Mouse (Mus musculus): ENCODE results near the gene Idua. TPM values are rescaled to one million over a fixed set of nuclear protein-coding genes. Genes with fewer than 3 reads are reported as not detected.

The Idua gene
- total RNA-seq, 2 experiments from 2014 or later, result 8.3 to 9.9 TPM

DNA sequence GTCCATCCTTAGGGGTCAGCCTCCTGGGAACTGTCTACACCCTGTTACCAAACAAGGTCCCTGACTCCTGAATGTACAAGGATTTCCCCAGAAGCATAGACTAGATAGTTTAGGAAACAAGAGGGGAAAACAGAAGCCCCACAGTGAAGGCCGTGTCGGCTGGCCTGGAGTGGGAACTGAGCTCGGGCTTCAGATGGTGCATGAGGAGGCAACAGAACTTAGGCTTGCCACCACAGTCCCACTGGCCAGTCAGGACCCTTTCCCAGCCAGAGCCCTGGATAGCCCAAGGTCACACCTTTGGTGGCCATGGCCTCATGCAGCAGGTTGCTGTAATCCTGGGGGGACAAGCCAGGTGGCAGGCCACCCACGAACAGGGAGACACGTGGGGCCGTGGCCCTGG is 6.8 kb upstream of the Idua start:
- DNase-seq (ENCODE audit: low spot score in 2 of 2), result no peak

DNA sequence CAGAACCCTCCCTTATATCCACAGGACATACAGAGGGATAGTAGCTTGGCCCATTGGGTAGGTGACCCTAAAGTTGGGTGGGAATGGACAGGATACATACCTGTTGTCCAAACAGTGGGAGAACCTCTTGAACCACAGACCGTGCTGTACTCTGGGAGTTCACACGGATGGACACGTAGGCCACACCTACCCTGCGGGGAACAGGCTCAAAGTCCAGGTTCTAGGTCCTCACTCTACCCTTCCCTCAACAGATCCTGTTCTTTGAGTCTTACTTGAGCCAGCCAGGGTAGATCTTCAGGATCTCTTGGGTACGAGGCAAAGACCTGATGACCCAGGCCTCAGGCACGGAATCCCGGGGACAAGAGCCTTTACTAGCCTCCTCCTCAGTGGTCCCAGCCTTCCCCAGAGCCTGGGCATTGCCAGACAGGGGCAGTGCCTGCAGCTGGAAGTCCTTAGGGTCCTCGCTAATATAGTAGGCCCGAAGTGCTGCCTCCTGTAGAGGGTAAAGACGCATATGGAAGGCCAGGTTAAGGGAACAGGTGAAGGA is 5.6 kb upstream of the Idua start:
- no peak for DNase-seq (ENCODE audit: low spot score in 2 of 2)

- no peak for DNase-seq (ENCODE audit: low spot score in 2 of 2)
These were observed 4.8 kb upstream of the Idua start for GRCm38 (mm10) chr5:108655381-108655780.

GRCm38 (mm10) chr5:108655891-108656650 is 4.1 kb upstream of the Idua start:
- no peak for DNase-seq (ENCODE audit: low spot score in 2 of 2)

DNA sequence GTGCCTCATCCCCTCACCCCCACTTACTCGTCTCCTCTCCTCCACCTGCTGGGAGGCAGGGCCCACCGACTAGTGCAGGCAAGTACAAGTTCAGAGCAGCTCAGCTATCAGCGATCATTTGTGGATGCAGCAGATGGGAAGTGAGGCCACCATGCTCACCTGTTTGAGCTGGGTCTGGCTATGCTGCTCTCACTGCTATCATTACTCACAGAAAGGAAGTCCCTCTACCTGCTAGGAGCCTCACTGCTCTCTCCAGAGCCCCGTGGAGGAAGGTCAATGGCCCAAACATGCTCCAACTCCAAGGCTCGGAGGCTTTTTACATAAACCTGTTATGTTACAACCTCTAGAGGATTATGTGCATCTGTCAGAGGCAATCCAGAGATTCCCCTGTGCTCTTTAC is 2.7 kb upstream of the Idua start:
- DNase-seq (ENCODE audit: low spot score in 2 of 2), result no peak

DNA sequence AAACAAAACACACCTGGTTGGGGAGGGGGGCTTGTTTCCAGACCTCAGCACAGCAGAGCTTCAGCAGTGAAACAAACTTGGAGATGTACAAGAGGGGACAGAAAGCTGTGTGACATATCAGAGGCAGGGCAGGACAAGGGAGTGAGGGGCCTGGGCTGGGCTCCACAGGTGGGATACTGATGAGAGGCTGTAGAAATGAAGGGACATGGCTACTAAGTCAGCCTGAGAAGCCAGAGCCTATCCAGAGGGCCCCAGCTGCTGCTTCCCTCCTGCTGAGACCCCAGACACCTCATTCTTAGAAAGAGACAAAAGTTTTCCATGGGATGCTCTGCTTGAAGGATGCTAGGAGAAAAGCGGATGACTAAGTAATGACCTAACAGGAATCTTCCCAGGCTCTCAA is 1.5 kb upstream of the Idua start:
- no peak for DNase-seq (ENCODE audit: low spot score in 2 of 2)

- DNase-seq (ENCODE audit: low spot score in 2 of 2), result peak; percentile 81 to 92
These were observed 619 bp downstream of the Idua start for GRCm38 (mm10) chr5:108660632-108661268.

DNA sequence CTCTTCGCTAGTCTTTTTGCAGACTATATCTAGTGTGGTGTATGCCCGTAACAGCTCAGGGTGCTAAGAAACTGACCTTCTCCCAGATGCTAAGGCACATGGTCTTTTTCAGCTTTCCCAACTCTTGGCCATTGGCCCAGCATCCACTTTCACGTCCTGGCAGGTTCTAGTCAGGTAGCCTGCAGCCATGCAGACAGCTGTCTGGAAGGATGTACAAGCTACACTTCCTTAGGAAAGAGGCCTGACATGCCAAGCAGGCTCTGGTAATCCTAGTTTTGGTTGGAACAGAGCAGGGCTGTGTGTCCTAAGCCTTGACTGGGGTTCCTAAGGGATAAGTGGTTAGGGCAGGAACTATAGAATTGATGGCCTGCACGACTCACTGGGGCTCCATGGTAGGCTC is 2.6 kb downstream of the Idua start:
- no peak for DNase-seq (ENCODE audit: low spot score in 2 of 2)

GRCm38 (mm10) chr5:108665066-108665465 is 4.9 kb downstream of the Idua start:
- DNase-seq (ENCODE audit: low spot score in 2 of 2), result no peak

- DNase-seq (ENCODE audit: low spot score in 2 of 2), result no peak
These were observed 7.2 kb downstream of the Idua start for GRCm38 (mm10) chr5:108667370-108667769.

DNA sequence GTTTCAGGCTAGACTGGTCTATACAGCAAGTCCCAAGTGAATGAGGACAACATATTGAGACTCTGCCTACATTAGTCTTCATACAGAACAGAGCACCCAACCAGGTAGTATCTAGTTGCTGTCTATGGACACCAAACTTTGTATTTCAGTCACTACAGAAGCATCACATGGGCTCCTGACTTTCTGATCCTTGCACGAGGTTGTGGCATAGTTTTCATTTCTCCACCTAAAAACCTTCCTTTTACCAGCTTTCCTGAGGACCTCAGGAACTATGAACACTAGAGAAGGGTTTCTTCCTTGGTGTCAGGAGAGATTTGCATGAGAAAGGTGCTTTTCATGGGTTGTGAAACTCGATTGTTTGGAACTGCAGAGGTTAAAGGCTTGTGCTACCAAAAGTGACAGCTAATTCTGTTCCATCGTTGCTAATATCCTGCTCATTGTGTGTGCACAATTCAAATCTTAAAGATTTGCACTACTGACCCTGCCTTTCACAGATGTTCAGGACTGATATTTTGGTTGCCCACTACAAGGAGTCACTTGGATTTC is 8.3 kb downstream of the Idua start:
- DNase-seq (ENCODE audit: low spot score in 2 of 2), result no peak

DNA sequence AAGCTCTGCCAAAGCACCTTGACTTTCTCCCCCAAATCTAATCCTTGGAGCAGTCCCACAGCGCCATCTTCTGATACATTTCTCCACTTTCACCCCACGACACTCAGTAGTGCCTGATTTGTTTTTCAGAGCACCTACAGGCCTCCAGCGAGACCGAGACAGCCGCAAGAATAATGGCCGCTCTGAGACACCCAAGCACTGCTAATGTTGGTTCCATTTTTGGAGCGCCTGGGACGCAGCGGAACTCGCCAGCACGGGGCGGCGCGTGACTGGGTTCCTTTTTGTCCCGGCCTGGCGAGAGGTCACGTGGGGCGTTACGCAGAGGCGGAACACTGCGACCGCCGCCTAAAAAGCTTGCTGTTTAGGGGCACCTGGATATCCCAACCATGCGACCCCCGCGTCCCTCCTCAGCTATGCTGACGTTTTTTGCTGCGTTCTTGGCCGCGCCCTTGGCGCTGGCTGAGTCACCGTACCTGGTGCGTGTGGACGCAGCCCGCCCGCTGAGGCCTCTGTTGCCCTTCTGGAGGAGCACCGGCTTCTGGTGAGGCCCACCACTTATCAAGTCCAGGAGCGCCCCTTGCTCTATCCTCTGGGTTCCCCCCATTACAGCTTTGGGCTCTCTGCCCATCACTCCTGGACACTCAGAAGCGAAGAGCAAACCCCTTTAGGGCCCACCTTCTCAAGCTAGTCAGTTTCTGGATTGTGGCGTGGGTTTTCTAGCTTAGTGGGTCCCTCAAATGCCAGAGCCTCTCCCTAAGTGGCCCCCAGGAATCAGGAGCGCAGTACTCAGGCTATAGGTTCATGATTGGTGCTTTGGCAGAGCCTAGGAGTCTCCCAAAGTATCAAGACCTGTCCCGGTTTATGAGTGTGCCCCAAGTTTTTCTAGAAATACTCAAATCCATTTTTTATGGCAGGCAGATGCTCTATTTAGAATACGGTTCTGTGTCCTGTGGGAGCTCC is 9.1 kb downstream of the Idua start, which contains the start of gene Dgkq:
TSS of gene Dgkq (minus strand) at position 696 of the 960 bp plus-strand sequence.
- peak; percentile 68 to 86 for DNase-seq (ENCODE audit: low spot score in 2 of 2)

DNA sequence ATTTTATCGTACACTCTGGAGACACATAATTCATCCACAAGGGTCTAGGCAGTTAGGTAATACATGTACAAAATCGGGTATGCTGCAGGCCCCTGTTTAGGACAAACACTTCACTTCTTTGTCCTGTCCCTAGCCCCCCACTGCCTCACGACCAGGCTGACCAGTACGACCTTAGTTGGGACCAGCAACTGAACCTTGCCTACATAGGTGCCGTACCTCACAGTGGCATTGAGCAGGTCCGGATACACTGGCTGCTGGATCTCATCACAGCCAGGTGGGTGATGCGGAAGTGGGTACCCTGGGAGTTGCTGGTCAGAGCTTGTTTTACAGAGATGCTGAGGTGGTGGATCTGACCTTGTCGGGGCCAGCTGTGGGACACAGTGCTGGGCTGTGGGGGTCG is 9.9 kb downstream of the Idua start:
- DNase-seq (ENCODE audit: low spot score in 2 of 2), result no peak

DNA sequence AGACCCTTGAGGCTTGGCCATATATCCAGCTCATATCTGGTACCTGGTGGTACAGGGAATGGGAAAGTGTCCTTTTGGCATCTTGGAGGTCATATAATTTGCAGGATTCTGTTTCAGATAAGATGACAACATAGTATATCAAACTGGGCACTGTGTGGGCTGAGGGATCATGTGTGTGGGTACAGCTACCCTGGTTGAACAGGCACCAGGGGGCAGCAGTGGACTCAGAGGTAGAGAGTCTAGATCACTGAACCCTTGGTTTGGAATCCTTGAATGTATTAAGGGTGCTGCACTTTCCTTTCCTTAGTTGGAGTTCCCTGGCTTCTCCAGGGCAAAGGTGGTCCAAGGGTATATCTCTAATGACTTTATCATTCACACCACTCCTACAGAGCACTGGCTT is 10.7 kb downstream of the Idua start:
- no peak for DNase-seq (ENCODE audit: low spot score in 2 of 2)

GRCm38 (mm10) chr5:108671757-108672156 is 11.6 kb downstream of the Idua start:
- no peak for DNase-seq (ENCODE audit: low spot score in 2 of 2)

GRCm38 (mm10) chr5:108674624-108675023 is 14.5 kb downstream of the Idua start:
- DNase-seq (ENCODE audit: low spot score in 2 of 2), result no peak

- no peak for DNase-seq (ENCODE audit: low spot score in 2 of 2)
These were observed 15.2 kb downstream of the Idua start, which contains the start of gene Slc26a1 for GRCm38 (mm10) chr5:108675251-108675816. Gene Slc26a1 (minus strand): TSS chr5:108675569.

GRCm38 (mm10) chr5:108676772-108677498 is 16.8 kb downstream of the Idua start:
- no peak for DNase-seq (ENCODE audit: low spot score in 2 of 2)

DNA sequence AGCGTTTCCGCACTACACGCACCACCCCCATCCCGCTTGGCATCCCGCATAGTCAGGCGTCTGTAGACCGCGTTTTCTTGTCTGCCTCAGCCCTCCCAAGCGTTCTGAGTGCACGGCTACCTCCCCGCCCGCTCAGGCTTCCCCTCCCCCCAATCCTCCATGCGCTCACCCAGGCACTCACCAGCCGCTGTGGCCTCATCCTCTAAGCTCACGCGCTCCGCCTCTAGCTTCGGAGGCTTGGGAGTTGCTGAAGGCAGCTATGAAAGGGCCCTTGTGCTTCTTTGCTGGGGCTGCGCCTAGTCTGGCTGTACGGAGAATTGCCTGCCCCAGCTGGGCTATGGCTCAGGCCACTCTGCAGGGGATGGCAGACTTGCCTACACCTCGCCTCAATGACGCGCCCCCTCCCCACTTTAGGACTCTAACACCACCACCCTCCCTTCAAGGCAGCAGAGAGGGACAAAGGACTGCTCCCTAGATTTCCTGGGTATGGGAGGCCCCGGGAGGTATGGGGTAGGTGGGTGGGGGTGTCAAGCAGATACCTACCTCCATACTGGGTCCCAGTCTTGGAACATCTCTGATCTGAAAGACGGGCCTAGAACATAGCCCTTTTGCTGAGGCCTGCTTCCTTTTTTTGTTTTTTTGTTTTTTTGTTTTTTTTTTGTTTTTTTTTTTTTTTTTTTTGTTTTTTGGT is 17.6 kb downstream of the Idua start:
- DNase-seq (ENCODE audit: low spot score in 2 of 2), result peak in 1 of 2 experiments; percentile 62
